Mouse (Mus musculus) G1E (cell line): ENCODE results near the gene Rnf130. TPM values are rescaled to one million over a fixed set of nuclear protein-coding genes. Genes with fewer than 3 reads are reported as not detected.
A peak's percentile ranks its signal among the peaks of the same experiment; 100 is the strongest.

Source experiments
- ATAC-seq: 2 replicates; pipeline ENCODE4 v1.8.0; 2016; ENCODE audit warnings: mild to moderate bottlenecking; ENCODE audit not compliant: insufficient number of reproducible peaks, poor library complexity, low FRiP score, severe bottlenecking; ENCODE audit errors: extremely low read depth
- DNase-seq: peaks from one replicate; pipeline ENCODE4 v3.0.0; 2012; ENCODE audit warnings: low spot score
- H3K27me3 ChIP-seq: 2 replicates; pipeline ENCODE4 v1.6.1; 2012; ENCODE audit warnings: mild to moderate bottlenecking, low read length, inconsistent platforms; ENCODE audit not compliant: insufficient read depth
- H3K36me3 ChIP-seq: replicated peaks from 2 replicates; pipeline ENCODE3; 2012; ENCODE audit warnings: mild to moderate bottlenecking, inconsistent platforms
- H3K4me1 ChIP-seq: 2 replicates; pipeline ENCODE4 v1.6.1; 2012; ENCODE audit warnings: low read depth, low read length, inconsistent platforms, mixed read lengths; ENCODE audit not compliant: insufficient read depth
- H3K4me3 ChIP-seq: 2 replicates; pipeline ENCODE4 v1.5.1; 2012; ENCODE audit warnings: low read depth, mild to moderate bottlenecking, inconsistent platforms, low read length, moderate library complexity, mixed read lengths
- H3K9me3 ChIP-seq: replicated peaks from 2 replicates; pipeline ENCODE4 v1.6.1; 2012; ENCODE audit warnings: inconsistent platforms
- CTCF ChIP-seq: IDR thresholded peaks from 2 replicates; pipeline ENCODE4 v1.5.1; 2012; ENCODE audit warnings: low read depth, low read length, inconsistent platforms, mixed read lengths
- GATA1 ChIP-seq: IDR thresholded peaks from 2 replicates; pipeline ENCODE4 v1.6.1; 2012; ENCODE audit warnings: borderline replicate concordance, low read length, inconsistent platforms, mixed read lengths
- GATA2 ChIP-seq: IDR thresholded peaks from 2 replicates; pipeline ENCODE4 v1.6.1; 2012; ENCODE audit warnings: low read depth, low read length, inconsistent platforms, borderline replicate concordance
- POLR2AphosphoS5 ChIP-seq: IDR thresholded peaks from 2 replicates; pipeline ENCODE4 v1.6.1; 2012; ENCODE audit warnings: low read depth, low read length, inconsistent platforms; ENCODE audit not compliant: insufficient replicate concordance
- TAL1 ChIP-seq: conservative IDR thresholded peaks from 2 replicates; pipeline ENCODE4 v1.6.1; 2012; ENCODE audit warnings: low read depth, low read length, inconsistent platforms, mixed read lengths
- polyA plus RNA-seq: library from polyadenylated mRNA; stranded (reverse); fragments of >175 nt; gene quantifications from 2 replicates; pipeline ENCODE4 v1.2.3, GENCODE M21; 2012
- total RNA-seq, 2 experiments: library from RNA; stranded (forward) in 1 of 2; stranded (reverse) in 1 of 2; fragments of 200-1000 nt in 1 of 2; fragments of >200 nt in 1 of 2; fragmentation: Nextera tagmentation in 1 of 2; gene quantifications; 2 replicates each; pipeline ENCODE4 v1.2.3; 2014 to 2017

Rnf130 gene
- total and polyA plus RNA-seq, 3 experiments, result 80.8 to 225 (median 199) TPM

DNA sequence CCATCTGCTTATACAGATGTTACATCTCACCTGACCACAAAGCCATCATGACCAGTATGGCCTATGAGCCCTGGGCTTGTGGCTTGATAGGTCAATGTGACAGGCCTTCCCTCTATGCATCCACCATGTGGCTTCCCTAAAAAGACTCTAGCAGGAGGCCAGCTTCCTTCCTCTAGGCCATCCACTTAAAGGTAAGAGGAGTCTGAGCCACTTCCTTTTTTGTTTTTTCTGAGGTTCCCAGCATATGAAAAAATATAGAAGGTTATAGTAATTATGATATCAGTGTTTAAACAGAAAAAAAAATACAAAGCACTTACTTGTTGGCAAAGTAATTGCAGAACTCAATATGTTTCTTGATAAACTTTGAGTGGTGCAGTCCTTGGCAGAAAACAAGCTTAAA, 6.3 kb upstream of the Rnf130 start:
- no peaks in the 10 kb centered on the region for H3K9me3 ChIP-seq
- peaks cover 34% of the 10 kb centered on the region for H3K4me1 ChIP-seq
- ATAC-seq (no peak), DNase-seq (no peak)
- no peak overlapping the region for H3K4me3 ChIP-seq
- TF ChIP-seq TAL1, result no peak
- TF ChIP-seq CTCF, result no peak
- no peak for TF ChIP-seq GATA2
- no peak for TF ChIP-seq GATA1
- no peak for TF ChIP-seq POLR2AphosphoS5
- H3K27me3 ChIP-seq, result peaks cover 11% of the 10 kb centered on the region
- H3K36me3 ChIP-seq, result no peaks in the 10 kb centered on the region

DNA sequence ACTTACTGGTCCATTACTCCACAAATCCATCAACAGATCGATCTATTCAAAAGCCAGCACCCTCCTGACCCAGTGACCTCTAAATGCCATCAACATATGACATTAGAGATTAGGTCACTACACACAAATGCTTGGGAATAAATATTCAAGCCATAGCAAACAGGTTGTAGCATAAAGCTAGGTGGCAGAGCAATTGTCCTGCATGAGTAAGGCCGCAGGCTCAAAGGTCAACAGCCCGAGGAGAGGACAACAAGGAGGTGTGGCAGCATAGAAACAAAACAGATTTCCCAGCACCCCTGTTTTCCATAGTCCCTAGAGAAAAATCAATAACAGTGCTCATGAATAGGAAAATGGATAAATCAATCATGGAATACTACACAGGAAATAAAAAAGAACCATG, 3.1 kb upstream of the Rnf130 start:
- Histone ChIP-seq H3K4me1 (peaks cover 46% of the 10 kb centered on the region), H3K9me3 (no peaks in the 10 kb centered on the region), H3K36me3 (peaks cover 3% of the 10 kb centered on the region), H3K27me3 (peaks cover 8% of the 10 kb centered on the region; the same call in 1 of the 2 replicates), H3K4me3 (no peak overlapping the region)
- no peak for ATAC-seq
- TF ChIP-seq GATA2, result no peak
- no peak for TF ChIP-seq CTCF
- TF ChIP-seq TAL1, result no peak
- TF ChIP-seq POLR2AphosphoS5, result no peak
- TF ChIP-seq GATA1, result no peak
- no peak for DNase-seq

DNA sequence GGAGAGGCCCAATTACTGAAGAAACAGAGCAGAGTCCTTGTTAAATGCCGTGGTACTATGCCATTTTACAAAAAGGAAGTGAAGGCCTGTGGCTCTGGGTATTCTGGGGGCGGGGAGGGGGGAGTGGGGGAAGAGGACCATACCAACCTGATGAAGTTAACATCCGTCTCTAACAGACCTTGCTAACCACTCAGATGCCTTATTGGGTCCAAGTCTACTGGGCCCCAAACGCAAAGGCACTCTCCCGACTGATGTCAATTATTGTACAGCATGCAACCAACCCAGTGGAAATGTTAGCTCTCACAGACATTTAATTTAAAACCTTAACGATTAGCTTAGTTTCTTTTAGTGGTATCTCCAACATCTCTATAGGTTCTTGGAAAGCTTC, 707 bp upstream of the Rnf130 start:
- no peak for DNase-seq
- H3K36me3 ChIP-seq, result peaks cover 7% of the 10 kb centered on the region
- H3K4me1 ChIP-seq, result peaks cover 49% of the 10 kb centered on the region
- H3K9me3 ChIP-seq, result no peaks in the 10 kb centered on the region
- no peak for TF ChIP-seq GATA1
- no peak for TF ChIP-seq GATA2
- TF ChIP-seq CTCF, result no peak
- no peak for TF ChIP-seq POLR2AphosphoS5
- peak overlapping the region; percentile 95; the same call in 1 of the 2 replicates for H3K4me3 ChIP-seq
- no peaks in the 10 kb centered on the region for H3K27me3 ChIP-seq
- ATAC-seq, result no peak

DNA sequence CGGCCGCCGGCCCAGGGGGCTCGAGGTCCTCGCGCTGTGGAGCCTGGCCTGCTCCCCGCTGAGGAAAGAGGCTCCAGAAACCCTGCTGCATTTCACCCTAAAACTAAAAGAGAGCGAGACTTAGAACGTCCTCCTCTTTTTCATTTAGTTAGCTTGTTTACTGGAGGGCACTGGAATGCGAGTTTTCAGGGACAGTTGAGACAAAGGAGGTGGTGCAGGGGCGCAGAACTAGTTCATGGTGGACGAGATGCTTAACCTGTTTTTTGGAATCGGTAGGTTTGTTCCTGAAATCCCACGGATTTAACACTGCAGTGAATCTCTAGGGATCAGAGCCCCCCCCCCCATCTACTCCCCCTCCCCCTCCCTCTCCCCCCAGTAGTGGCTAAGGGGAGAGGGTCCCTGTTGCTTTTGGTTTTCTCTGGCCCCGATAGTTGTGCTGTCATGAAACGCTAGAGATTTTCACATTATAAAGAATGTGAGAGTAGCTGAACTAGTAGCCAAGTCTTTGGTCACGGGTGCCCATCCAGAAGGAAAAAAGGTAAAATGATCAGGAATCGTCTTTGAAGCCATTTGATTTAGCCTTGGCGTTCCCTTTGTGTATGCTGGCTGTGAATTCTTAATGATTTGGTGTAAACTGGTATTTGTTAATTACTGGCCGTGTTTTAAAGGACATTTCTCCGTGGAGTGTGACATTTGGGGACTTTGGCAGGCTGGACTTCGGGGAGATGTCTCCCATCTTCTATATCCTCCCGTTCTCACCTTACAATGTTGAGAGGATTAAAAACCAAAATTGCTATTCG, 775 bp downstream of the Rnf130 start:
- no peak for TF ChIP-seq GATA1
- TF ChIP-seq TAL1, result no peak
- TF ChIP-seq GATA2, result no peak
- no peak for TF ChIP-seq CTCF
- no peak for TF ChIP-seq POLR2AphosphoS5
- Histone ChIP-seq H3K4me1 (peaks cover 57% of the 10 kb centered on the region), H3K27me3 (no peaks in the 10 kb centered on the region), H3K36me3 (peaks cover 7% of the 10 kb centered on the region), H3K9me3 (no peaks in the 10 kb centered on the region), H3K4me3 (peak overlapping the region; percentile 95)
- ATAC-seq (no peak), DNase-seq (no peak)

DNA sequence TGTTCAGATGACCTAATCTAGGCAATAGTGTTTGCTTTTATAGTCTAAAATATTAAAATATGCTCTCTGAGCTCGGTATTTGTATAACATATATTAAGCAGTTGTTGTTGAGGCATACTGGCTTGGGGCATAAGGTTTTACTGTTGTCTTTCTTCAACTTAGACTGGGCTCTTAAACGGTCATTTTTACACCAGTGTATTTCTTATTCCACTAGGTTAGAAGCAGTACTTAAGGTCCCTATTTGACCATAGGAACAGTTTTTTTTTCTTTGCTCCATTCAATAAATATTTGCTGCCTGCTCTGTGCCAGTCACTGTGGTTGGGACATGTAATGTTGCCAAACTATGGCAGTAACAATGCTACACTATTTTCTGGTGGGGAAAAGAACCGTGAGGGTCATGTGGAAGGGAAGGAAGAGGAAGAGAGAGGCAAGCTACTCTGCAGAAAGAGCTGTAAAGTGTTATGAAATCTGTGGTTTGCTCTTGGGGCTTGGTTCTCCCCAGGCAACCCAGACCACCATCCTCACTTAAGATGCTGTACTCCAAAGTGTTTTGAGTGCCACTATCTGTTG, 1.5 kb downstream of the Rnf130 start:
- Histone ChIP-seq H3K4me3 (peak overlapping the region; percentile 95), H3K36me3 (peaks cover 10% of the 10 kb centered on the region), H3K27me3 (no peaks in the 10 kb centered on the region), H3K9me3 (no peaks in the 10 kb centered on the region), H3K4me1 (peaks cover 62% of the 10 kb centered on the region)
- TF ChIP-seq CTCF, result no peak
- no peak for TF ChIP-seq POLR2AphosphoS5
- no peak for TF ChIP-seq GATA2
- no peak for TF ChIP-seq TAL1
- TF ChIP-seq GATA1, result no peak
- no peak; the same call in 1 of the 2 replicates for ATAC-seq
- no peak for DNase-seq

DNA sequence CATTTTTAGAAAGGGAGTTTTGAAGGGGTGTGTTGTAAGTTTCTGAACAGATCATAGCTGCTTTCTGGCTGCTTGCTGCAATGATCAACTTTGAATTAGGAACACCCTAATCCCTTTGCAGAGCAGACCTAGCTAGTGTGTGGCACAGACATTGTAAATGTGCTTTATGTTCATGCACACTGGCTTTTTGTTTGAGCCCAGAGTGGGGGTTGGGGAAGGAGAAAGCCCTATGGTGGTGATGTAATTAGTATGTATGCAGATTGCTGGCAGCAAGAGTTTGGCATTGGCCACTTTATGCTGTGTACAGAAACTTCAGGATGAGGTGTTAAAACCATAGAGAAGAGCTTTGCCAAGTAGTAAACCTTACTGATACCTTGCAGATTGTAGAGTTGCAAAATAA, 3.3 kb downstream of the Rnf130 start:
- Histone ChIP-seq H3K9me3 (no peaks in the 10 kb centered on the region), H3K36me3 (peaks cover 18% of the 10 kb centered on the region), H3K4me1 (peaks cover 74% of the 10 kb centered on the region), H3K4me3 (no peak overlapping the region; the same call in 1 of the 2 replicates), H3K27me3 (no peaks in the 10 kb centered on the region)
- no peak for TF ChIP-seq CTCF
- no peak for TF ChIP-seq GATA2
- no peak for TF ChIP-seq POLR2AphosphoS5
- no peak for TF ChIP-seq GATA1
- no peak for TF ChIP-seq TAL1
- DNase-seq (no peak), ATAC-seq (no peak)
